Mouse (Mus musculus) liver, embryonic 14.5 days (tissue): ENCODE measurements around the gene Tle4.

Source experiments
- CTCF ChIP-seq: IDR thresholded peaks from 2 replicates; pipeline ENCODE4 v1.5.1; 2016; ENCODE audit warnings: antibody characterized with exemption, low read depth, control low read depth
- EP300 ChIP-seq: IDR thresholded peaks from 2 replicates; pipeline ENCODE4 v1.6.1; 2016; ENCODE audit warnings: antibody characterized with exemption, low read depth

DNA sequence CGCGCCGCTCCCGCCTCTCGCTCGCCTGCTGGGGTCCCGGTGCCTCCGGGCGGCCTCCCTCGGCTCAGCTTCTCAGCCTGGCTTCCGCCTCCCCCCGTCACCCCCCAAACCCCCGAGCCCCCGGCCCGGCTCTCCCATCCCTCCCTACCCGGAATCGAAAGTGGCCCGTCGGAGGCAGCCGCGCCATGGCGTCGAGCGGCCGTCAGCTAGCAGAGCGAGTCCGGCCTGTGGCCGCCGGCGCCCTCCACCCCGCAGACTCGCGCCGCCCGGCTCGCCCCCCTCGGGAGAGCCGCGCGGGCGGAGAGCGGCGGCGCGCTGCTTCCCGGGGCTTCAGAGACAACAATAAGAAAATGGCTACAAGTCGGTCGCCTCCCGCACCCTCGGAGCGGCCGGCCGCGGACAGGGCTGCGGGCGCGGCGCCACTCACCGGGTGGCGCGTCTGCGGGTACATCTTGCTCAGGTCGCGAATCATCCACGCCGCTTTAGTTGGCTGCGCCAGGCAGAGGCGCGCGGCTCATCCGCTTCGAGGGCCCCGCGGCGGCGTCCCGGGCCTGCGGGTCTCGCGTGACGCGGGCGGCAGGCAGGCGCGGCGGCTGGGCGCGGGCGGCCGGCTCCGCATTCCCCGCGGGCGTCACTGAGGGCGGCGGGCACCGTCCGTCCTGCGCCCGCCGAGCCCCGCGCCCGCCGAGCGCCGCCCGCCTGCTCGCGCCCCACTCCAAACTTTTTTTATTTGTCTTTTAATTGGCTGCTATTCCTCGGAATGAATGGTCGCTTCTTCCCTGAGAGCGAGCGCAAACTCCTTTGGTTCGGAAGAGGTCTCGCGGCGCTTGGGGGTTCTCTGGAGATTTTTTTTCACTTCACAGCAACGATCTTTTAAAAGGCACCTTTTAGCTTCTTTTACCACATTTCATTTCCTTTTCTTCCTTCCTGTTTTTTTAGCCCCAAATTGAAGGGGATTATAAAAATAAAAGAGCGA is 622 bp downstream of the Tle4 start:
- TF ChIP-seq CTCF (no peak), EP300 (no peak)
